25 mouse cellular contexts compared by ENCODE assay signal in the genomic region with DNA sequence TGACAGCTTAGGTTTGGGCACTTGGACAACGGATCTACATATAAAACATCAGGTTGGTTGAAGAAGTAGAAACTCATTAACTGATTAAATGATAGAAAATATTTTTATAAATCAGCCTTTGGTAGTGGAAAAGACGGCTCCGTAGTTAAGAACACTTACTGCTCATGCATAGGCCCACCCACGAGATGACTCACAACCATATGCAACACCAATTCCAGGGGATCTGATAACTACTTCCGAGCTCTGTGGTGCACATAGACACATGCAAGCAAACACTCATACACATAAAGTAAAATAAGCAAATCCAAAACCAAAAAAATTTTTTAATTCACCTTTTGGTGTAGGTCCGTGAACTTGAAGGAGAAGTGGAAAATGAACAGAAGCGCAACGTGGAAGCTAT. TPM values are rescaled to one million over a fixed set of nuclear protein-coding genes. Genes with fewer than 3 reads are reported as not detected.
"Had no signal": no experiment of that assay in that cellular context is flagged by ENCODE, and none has a peak within 500 bp of the region (broad histone marks: within the 10 kb centered on the region; RNA-seq: fewer than 3 reads in every experiment).

No protein-coding gene starts in this region.

- H3K27ac ChIP-seq: kidney, embryonic 15.5 days; left cerebral cortex, adult 2 months; liver, embryonic 13.5 days had no signal

- H3K27me3 ChIP-seq: kidney, embryonic 15.5 days; liver, embryonic 13.5 days had no signal

- H3K4me3 ChIP-seq: kidney, embryonic 15.5 days; left cerebral cortex, adult 2 months; liver, embryonic 13.5 days had no signal

- H3K36me3 ChIP-seq: kidney, embryonic 15.5 days; liver, embryonic 13.5 days had no signal

- H3K4me1 ChIP-seq: kidney, embryonic 15.5 days; liver, embryonic 13.5 days had no signal

- DNase-seq: kidney, adult 8-10 months; kidney, postnatal 10 days; kidney, postnatal 36 days; liver, embryonic 13.5 days; lung, adult 2 months; lung, postnatal 14 days; lung, postnatal 4 days; midbrain, embryonic 14.5 days; retina, postnatal 1 day; thymus, adult 2 months; thymus, postnatal 14 days; thymus, postnatal 4 days had no signal

RNA-seq across cellular contexts. Expression of a gene that starts 16.0 kb away (rescaled TPM):
- total RNA-seq: megakaryocyte progenitor cell, adult 5-6 weeks; megakaryocyte-erythroid progenitor cell, adult 5-6 weeks had no signal
- polyA plus RNA-seq: intestine, postnatal 0 days; kidney, embryonic 15.5 days; liver, adult 2 months; liver, embryonic 13.5 days; lung, embryonic 16.5 days; midbrain, embryonic 11.5 days; small intestine, adult 2 months; spleen, adult 2 months had no signal

RNA-seq across cellular contexts. Expression of a gene that starts 22.0 kb away (rescaled TPM):
- total RNA-seq: megakaryocyte progenitor cell, adult 5-6 weeks; megakaryocyte-erythroid progenitor cell, adult 5-6 weeks had no signal
- polyA plus RNA-seq: intestine, embryonic 14.5 days; liver, adult 2 months; lung, embryonic 16.5 days; midbrain, embryonic 11.5 days; small intestine, adult 2 months had no signal

RNA-seq across cellular contexts. Expression of a gene that starts 51.0 kb away (rescaled TPM):
- total RNA-seq: megakaryocyte progenitor cell, adult 5-6 weeks; megakaryocyte-erythroid progenitor cell, adult 5-6 weeks had no signal
- polyA plus RNA-seq: kidney, embryonic 15.5 days; limb, embryonic 11.5 days; liver, adult 2 months; liver, embryonic 13.5 days; liver, embryonic 16.5 days; lung, embryonic 16.5 days; midbrain, embryonic 11.5 days; small intestine, adult 2 months; spleen, adult 2 months had no signal

RNA-seq across cellular contexts. Expression of a gene that starts 55.1 kb away (rescaled TPM):
- total RNA-seq: liver, adult 2 months; megakaryocyte progenitor cell, adult 5-6 weeks; megakaryocyte-erythroid progenitor cell, adult 5-6 weeks had no signal
- polyA plus RNA-seq: liver, adult 2 months; midbrain, embryonic 11.5 days; small intestine, adult 2 months had no signal
